Mouse (Mus musculus) c-Kit-positive CD71-positive TER-119-positive erythroid progenitor cells, embryonic 14.5 days (primary cell): Measurements from ENCODE around the gene Ephb2.

Experiments
- DNase-seq: peaks from one replicate; pipeline ENCODE4 v3.0.0-alpha.2; 2013; ENCODE audit warnings: low spot score

Gene Ephb2

GRCm38 (mm10) chr4:136731761-136732160 lies 104.0 kb downstream of the Ephb2 start:
- no peak for DNase-seq

DNA sequence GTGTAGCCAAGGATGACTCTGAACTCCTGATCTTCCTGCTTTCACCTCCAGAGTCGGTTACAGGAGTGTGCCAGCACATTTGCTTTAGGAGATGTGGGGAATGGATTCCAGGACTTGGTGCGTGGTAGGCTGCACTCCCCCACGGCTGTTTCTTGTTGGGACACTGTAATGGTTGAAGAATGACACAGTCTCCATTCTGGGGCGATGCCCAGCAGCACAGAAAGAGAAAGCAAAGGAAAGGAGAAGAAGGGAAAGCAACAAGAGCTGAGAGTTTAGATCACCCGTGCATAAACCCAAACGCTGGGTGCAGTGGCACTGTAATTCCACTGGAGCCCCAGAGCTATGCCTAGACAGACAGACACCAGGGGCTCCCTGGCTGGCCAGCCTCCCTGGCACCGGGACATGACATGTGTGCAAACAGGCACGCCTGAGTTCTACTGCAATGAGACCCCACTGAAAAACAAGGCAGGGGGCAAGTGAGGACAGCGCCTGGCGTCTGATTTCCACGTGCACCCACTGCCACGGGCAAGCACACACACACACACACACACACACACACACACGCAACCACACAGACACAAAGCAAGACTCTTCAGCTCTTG lies 104.7 kb downstream of the Ephb2 start:
- no peak for DNase-seq

- no peak for DNase-seq
Observed at GRCm38 (mm10) chr4:136730501-136730900, 105.3 kb downstream of the Ephb2 start.

DNA sequence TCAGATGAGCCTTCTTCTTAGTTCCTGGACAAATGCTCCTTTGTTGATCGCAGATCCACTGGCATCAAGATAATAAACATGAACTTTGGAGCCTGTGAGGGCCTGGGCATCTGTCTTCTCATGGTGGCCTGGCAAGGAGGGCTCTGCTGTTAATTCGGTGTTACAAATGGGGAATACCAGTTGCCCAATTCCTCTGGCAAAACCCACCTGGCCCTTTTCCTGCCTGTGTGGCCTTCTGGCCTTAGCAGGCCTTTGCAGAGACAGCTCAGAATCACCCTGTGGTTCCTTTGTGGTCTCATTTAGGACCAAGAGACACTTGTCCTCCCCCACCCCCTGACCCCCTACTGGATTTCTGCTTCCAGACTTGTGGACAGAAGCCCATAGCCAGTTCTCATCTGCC lies 106.2 kb downstream of the Ephb2 start:
- no peak for DNase-seq

DNA sequence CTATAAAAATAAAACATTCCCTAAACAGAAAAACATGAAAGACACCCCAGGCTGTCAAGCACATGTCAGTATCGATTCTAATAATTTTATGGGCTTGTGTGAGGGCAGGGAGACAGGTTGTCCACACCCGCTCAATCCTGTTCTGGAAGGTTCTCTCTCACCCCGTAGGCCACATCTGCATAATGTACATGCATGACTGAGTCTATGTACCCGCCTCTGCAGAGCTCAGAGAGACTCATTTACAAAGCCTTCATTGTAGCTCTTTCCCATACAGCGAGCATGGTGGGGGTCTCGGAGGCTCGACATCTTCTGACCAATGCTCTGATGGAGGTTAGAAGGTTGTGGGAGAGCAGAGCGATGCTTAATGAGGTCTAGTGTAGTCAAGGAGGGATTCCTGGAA lies 108.8 kb downstream of the Ephb2 start:
- DNase-seq = no peak

DNA sequence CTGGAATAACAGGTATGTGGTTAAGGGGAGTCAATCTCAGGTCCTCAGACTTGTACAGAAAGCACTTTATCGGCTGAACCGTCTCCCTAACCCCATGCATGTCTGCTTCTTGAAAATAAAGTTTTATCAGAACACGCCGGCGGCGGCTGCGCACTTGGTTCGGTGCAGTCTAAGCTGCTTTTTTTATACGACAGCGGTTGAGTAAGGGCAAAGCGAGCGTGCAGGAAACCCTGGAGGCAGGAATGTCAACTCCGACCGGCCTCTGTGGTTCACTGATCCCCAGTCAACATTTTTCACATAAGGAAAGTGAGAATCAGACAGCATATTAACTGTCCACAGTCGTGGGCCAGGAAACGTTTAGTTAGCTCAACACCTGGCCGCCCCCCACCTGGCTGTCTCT lies 111.1 kb downstream of the Ephb2 start:
- DNase-seq = no peak

DNA sequence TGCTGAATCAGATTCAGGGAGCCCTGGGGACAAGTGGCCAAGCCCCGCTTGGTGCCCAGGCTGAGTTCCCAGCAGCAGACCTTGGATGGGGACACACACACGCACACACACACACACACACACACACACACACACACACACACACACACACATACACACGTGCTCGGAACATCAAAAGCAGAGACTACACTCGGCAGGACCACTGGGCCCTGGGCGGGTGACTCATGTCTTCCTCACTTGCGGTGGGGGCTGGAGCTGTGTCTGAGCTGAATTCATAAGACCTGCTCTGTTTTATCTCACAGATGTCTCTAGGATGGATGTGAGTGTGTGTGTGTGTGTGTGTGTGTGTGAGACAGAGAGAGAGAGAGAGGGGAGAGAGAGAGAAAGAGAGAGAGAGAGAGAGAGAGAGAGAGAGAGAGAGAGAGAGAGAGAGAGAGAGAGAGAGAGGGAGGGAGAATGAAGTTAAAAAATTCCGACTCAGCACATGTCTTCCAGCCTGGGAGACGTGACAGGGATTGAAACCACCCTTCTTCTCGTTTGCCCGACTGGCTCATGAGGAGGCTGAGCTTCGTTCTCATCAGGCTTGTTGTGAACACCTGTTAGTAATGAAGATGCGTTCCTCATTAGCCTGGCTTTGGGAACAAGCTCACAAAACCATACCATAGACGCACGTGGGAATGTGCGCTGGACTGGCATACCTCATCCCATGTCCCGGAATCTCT lies 113.3 kb downstream of the Ephb2 start:
- no peak for DNase-seq

- no peak for DNase-seq
Observed at GRCm38 (mm10) chr4:136721937-136722336, 113.9 kb downstream of the Ephb2 start.

DNA sequence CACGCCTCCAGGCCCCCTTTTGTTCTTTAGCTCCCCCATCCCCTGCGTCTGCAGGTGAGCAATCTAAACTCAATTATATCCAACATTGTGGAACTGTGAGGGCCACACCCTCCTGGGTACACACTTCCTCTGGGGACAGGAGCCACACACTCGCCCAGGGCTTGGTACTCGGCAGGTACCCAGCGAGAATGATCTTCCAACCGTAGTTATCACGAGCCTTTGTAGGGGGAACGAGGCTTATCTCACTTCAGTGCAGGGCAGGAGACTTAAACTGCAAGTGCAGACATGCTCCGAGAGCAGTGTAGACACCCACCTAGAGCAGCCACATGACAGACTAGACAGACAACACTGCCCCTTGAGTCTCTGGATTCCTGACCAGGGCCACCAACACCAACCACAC lies 115.8 kb downstream of the Ephb2 start:
- DNase-seq = no peak

GRCm38 (mm10) chr4:136718193-136718986 lies 117.4 kb downstream of the Ephb2 start:
- no peak for DNase-seq

GRCm38 (mm10) chr4:136716561-136716972 lies 119.2 kb downstream of the Ephb2 start:
- DNase-seq = no peak

GRCm38 (mm10) chr4:136714530-136714929 lies 121.3 kb downstream of the Ephb2 start:
- no peak for DNase-seq

DNA sequence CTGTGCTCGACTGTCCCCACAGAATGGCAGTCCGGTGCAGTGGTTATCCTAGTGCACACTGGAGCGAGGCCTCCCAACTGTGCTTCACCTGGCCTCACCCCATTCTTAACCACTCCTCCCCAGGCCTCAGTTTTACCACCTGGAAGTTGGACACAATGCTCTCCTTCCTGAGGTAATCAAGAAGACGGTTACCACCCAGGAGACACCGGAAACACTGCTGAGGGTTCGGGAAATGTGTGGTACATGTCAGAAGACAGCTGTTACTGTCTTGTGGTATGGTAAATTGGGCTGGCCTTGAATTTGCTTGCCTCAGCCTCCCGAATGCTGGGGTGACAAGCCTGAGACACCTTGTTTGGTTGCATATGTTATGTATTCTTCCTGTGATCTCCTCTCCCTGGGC lies 121.9 kb downstream of the Ephb2 start:
- no peak for DNase-seq

- no peak for DNase-seq
Observed at GRCm38 (mm10) chr4:136713431-136713830, 122.4 kb downstream of the Ephb2 start.

GRCm38 (mm10) chr4:136711985-136712768 lies 123.6 kb downstream of the Ephb2 start:
- DNase-seq = no peak

DNA sequence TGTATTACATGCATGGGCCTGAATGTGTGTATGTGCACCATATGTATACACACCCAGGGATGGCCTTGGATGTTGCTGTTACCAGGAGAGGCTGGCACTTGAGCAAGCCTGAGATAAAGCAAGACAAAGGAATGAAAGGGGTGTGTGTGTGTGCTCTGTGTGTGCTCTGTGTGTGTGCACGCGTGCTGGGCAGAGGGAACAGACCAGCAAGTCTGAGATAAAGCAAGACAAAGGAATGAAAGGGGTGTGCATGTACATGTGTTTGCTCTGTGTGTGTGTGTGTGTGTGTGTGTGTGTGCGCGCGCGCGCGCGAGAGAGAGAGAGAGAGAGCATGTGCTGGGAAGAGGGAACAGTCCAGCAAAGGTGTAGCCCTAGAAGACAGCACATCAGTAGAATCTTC lies 125.4 kb downstream of the Ephb2 start:
- no peak for DNase-seq

- DNase-seq = no peak
Observed at GRCm38 (mm10) chr4:136708956-136709355, 126.8 kb downstream of the Ephb2 start.

DNA sequence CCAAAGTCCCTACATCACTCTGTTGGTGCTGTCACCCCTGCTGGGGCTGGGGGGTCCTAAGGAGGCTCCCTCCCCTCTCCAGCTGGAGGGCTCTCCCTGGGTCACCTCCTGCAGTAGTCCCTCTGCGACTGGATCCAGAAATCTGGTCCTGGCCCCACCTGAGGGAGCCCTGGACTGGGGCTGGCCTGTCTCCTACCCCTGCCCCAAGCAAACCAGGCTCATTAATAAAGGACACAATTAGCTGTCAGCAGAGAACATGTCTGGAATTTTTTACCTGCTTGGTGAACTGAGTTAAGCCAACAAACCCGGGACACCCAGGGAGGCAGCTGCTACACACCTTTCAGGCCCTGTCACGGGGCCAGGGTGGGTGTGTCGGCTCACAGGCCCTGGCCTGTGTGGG lies 129.1 kb downstream of the Ephb2 start:
- no peak for DNase-seq

DNA sequence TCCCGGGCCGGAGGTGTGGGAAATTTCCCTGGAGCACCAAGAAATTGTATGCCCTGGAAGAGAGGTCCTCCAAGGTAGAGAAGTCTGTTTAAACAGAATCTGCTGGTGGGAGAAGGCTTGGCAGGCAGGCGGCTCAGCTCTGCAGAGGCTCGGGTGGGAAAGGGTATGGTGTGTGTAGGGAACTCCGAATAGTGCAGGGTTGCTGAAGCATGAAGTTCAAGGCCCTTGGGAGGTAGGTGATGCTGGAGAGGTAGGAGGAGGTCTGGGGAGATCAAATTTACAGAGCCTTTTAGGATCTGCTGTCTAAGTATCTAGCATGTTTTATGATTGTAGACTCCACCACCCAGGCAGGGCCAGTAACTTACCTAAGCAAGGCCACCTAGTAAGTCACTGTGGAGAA lies 130.7 kb downstream of the Ephb2 start:
- DNase-seq = no peak

- DNase-seq = no peak
Observed at GRCm38 (mm10) chr4:136704551-136704950, 131.2 kb downstream of the Ephb2 start.

DNA sequence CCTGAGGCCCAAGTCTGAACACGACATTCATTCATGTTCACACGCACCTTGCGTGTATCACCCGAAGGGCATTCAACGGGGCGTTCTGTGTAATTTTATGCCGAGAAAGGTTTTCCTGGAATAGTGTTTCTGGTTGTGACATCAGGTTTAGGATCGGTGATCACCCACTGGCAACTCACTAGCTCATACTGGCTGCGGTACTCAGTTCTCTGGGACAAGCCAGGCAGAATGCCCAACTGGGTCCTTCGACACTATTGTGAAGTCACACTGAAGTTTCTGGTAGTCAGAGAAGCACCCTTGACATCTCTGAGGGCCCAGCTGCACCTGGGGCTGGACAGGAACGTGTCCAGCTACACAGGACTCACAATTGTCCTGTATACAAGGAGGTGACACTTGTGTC lies 132.4 kb downstream of the Ephb2 start:
- DNase-seq = no peak

- no peak for DNase-seq
Observed at GRCm38 (mm10) chr4:136702456-136702855, 133.3 kb downstream of the Ephb2 start.
